Mouse (Mus musculus) CH12.LX (cell line): ENCODE data around the gene Xylb. TPM values are rescaled to one million over a fixed set of nuclear protein-coding genes. Genes with fewer than 3 reads are reported as not detected.

Experiments
- DNase-seq: peaks from one replicate; pipeline ENCODE4 v3.0.0-alpha.2; 2013; ENCODE audit errors: extremely low read depth
- H3K27ac ChIP-seq: 2 replicates; pipeline ENCODE4 v1.5.1; 2012; ENCODE audit warnings: low read depth, mild to moderate bottlenecking, control low read depth, moderate library complexity; ENCODE audit not compliant: insufficient read depth
- H3K27me3 ChIP-seq: replicated peaks from 2 replicates; pipeline ENCODE3; 2012; ENCODE audit warnings: inconsistent platforms
- H3K36me3 ChIP-seq, 2 experiments: replicated peaks in 1 of 2; 2 replicates each; pipeline versions ENCODE3 to v1.6.1; 2012; ENCODE audit warnings: inconsistent platforms in 1 of 2, low read length in 1 of 2, mild to moderate bottlenecking in 1 of 2, mixed read lengths in 1 of 2, moderate library complexity in 1 of 2; ENCODE audit not compliant: control insufficient read depth in 1 of 2, insufficient read depth in 1 of 2
- H3K4me1 ChIP-seq, 2 experiments: 2 replicates each; pipeline ENCODE4 v1.6.1; 2012; ENCODE audit warnings: inconsistent platforms in 1 of 2, moderate library complexity in 1 of 2; ENCODE audit not compliant: insufficient read depth in 2 of 2, control insufficient read depth in 1 of 2
- H3K4me2 ChIP-seq: 2 replicates; pipeline ENCODE4 v1.6.1; 2012; ENCODE audit warnings: low read depth, mild to moderate bottlenecking, control low read depth; ENCODE audit not compliant: poor library complexity, insufficient read depth, severe bottlenecking
- H3K4me3 ChIP-seq, 3 experiments: fragments of 150-350 bp in 1 of 3; sonication (generic) in 1 of 3; replicated peaks in 1 of 3; 2 replicates each; pipeline versions ENCODE3 to v1.5.1; 2011 to 2012; ENCODE audit warnings: low read depth in 2 of 3, low read length in 2 of 3, mild to moderate bottlenecking in 2 of 3, moderate library complexity in 2 of 3, control low read depth in 1 of 3, improper control_type of control experiment in 1 of 3, inconsistent platforms in 1 of 3, mixed read lengths in 1 of 3; ENCODE audit not compliant: poor library complexity in 1 of 3
- H3K79me2 ChIP-seq: replicated peaks from 2 replicates; pipeline ENCODE4 v1.6.1; 2012; ENCODE audit warnings: mild to moderate bottlenecking, moderate library complexity; ENCODE audit not compliant: control insufficient read depth, poor library complexity, insufficient read depth, severe bottlenecking; ENCODE audit errors: extremely low read depth
- H3K9ac ChIP-seq: 2 replicates; pipeline ENCODE4 v1.6.1; 2012; ENCODE audit warnings: low read depth, mild to moderate bottlenecking, control low read depth, moderate library complexity; ENCODE audit not compliant: insufficient read depth
- H3K9me3 ChIP-seq: replicated peaks from 2 replicates; pipeline ENCODE3; 2012; ENCODE audit warnings: low read length, inconsistent platforms, mixed read lengths
- CHD1 ChIP-seq: IDR thresholded peaks from 2 replicates; pipeline ENCODE4 v1.6.1; 2012; ENCODE audit warnings: low read depth, low read length, improper control_type of control experiment, inconsistent platforms
- CTCF ChIP-seq, 2 experiments: IDR thresholded peaks in 1 of 2; conservative IDR thresholded peaks in 1 of 2; 2 replicates each; pipeline ENCODE4 v1.5.1; 2011 to 2012; ENCODE audit warnings: low read depth in 2 of 2, low read length in 2 of 2, improper control_type of control experiment in 1 of 2, inconsistent platforms in 1 of 2, mild to moderate bottlenecking in 1 of 2, moderate library complexity in 1 of 2
- ETS1 ChIP-seq: conservative IDR thresholded peaks from 2 replicates; pipeline ENCODE4 v1.6.1; 2012; ENCODE audit warnings: low read depth, mild to moderate bottlenecking, inconsistent platforms, low read length, improper control_type of control experiment, moderate library complexity
- GABPA ChIP-seq: IDR thresholded peaks from 2 replicates; pipeline ENCODE4 v1.6.1; 2012; ENCODE audit warnings: low read depth, low read length, improper control_type of control experiment, inconsistent platforms; ENCODE audit not compliant: insufficient replicate concordance
- HCFC1 ChIP-seq: IDR thresholded peaks from 2 replicates; pipeline ENCODE4 v1.6.1; 2012; ENCODE audit warnings: low read depth, mild to moderate bottlenecking, inconsistent platforms, low read length, improper control_type of control experiment
- IRF4 ChIP-seq: IDR thresholded peaks from 2 replicates; pipeline ENCODE4 v1.6.1; 2014; ENCODE audit warnings: low read depth, mild to moderate bottlenecking, inconsistent platforms, low read length, improper control_type of control experiment
- JUND ChIP-seq: conservative IDR thresholded peaks from 2 replicates; pipeline ENCODE4 v1.6.1; 2011; ENCODE audit warnings: low read depth, low read length, improper control_type of control experiment
- KAT2A ChIP-seq: IDR thresholded peaks from 2 replicates; pipeline ENCODE4 v1.6.1; 2012; ENCODE audit warnings: low read length, improper control_type of control experiment, inconsistent platforms; ENCODE audit not compliant: insufficient replicate concordance
- MAFK ChIP-seq: IDR thresholded peaks from 2 replicates; pipeline ENCODE4 v1.6.1; 2011; ENCODE audit warnings: low read length, improper control_type of control experiment; ENCODE audit not compliant: insufficient replicate concordance
- MAX ChIP-seq: IDR thresholded peaks from 2 replicates; pipeline ENCODE4 v1.6.1; 2011; ENCODE audit warnings: low read length, improper control_type of control experiment
- MAZ ChIP-seq: IDR thresholded peaks from 2 replicates; pipeline ENCODE4 v1.6.1; 2012; ENCODE audit warnings: low read depth, mild to moderate bottlenecking, inconsistent platforms, low read length, improper control_type of control experiment, moderate library complexity
- MEF2A ChIP-seq: IDR thresholded peaks from 2 replicates; pipeline ENCODE4 v1.6.1; 2014; ENCODE audit warnings: low read depth, mild to moderate bottlenecking, inconsistent platforms, low read length, improper control_type of control experiment, borderline replicate concordance
- MYC ChIP-seq: IDR thresholded peaks from 2 replicates; pipeline ENCODE4 v1.6.1; 2011; ENCODE audit warnings: low read depth, mild to moderate bottlenecking, improper control_type of control experiment, low read length
- NELFE ChIP-seq: IDR thresholded peaks from 2 replicates; pipeline ENCODE4 v1.6.1; 2011; ENCODE audit warnings: low read depth, low read length, improper control_type of control experiment
- NRF1 ChIP-seq: IDR thresholded peaks from 2 replicates; pipeline ENCODE4 v1.6.1; 2014; ENCODE audit warnings: low read depth, mild to moderate bottlenecking, inconsistent platforms, low read length, improper control_type of control experiment, moderate library complexity
- PAX5 ChIP-seq: IDR thresholded peaks from 2 replicates; pipeline ENCODE4 v1.6.1; 2012; ENCODE audit warnings: low read length, inconsistent platforms, mixed read lengths
- POLR2A ChIP-seq: IDR thresholded peaks from 2 replicates; pipeline ENCODE4 v1.6.1; 2011; ENCODE audit warnings: low read depth, mild to moderate bottlenecking, improper control_type of control experiment, low read length
- POLR2AphosphoS2 ChIP-seq: IDR thresholded peaks from 2 replicates; pipeline ENCODE4 v1.6.1; 2011; ENCODE audit warnings: low read depth, low read length, improper control_type of control experiment
- RAD21 ChIP-seq: IDR thresholded peaks from 2 replicates; pipeline ENCODE4 v1.6.1; 2011; ENCODE audit warnings: low read depth, mild to moderate bottlenecking, low read length, improper control_type of control experiment, moderate library complexity
- SIN3A ChIP-seq: IDR thresholded peaks from 2 replicates; pipeline ENCODE4 v1.6.1; 2012; ENCODE audit warnings: low read length, improper control_type of control experiment, inconsistent platforms
- SMC3 ChIP-seq: IDR thresholded peaks from 2 replicates; pipeline ENCODE4 v1.6.1; 2011; ENCODE audit warnings: low read depth, low read length, improper control_type of control experiment
- TCF12 ChIP-seq: IDR thresholded peaks from 2 replicates; pipeline ENCODE4 v1.6.1; 2014; ENCODE audit warnings: low read depth, mild to moderate bottlenecking, inconsistent platforms, low read length, improper control_type of control experiment
- USF1 ChIP-seq: IDR thresholded peaks from 2 replicates; pipeline ENCODE4 v1.6.1; 2014; ENCODE audit warnings: low read depth, mild to moderate bottlenecking, inconsistent platforms, low read length, improper control_type of control experiment
- ZC3H11A ChIP-seq: IDR thresholded peaks from 2 replicates; pipeline ENCODE4 v1.6.1; 2012; ENCODE audit warnings: low read depth, mild to moderate bottlenecking, inconsistent platforms, low read length, improper control_type of control experiment
- ZKSCAN1 ChIP-seq: IDR thresholded peaks from 2 replicates; pipeline ENCODE4 v1.6.1; 2012; ENCODE audit warnings: low read depth, inconsistent platforms, low read length, improper control_type of control experiment, borderline replicate concordance
- ZNF384 ChIP-seq: IDR thresholded peaks from 2 replicates; pipeline ENCODE4 v1.6.1; 2012; ENCODE audit warnings: low read depth, low read length, improper control_type of control experiment, inconsistent platforms
- dilution Hi-C: fragments of 300-500 bp; cut with MboI; formaldehyde crosslinking; loops from 2 replicates; pipeline ENCODE4 v1.14.3; 2020; ENCODE audit warnings: low sequenced_read_pairs; ENCODE audit not compliant: extremely low pct_unique_long_range_greater_than_20kb, extremely low pct_ligation_motif_present
- in situ Hi-C: fragments of 300-500 bp; cut with MboI; formaldehyde crosslinking; loops from 3 replicates; pipeline ENCODE4 v1.14.3; 2019; ENCODE audit warnings: low sequenced_read_pairs, low pct_ligation_motif_present, low pct_unique_long_range_greater_than_20kb, mixed read lengths
- polyA plus RNA-seq: library from polyadenylated mRNA; unstranded; fragments of >175 nt; gene quantifications from 2 replicates; pipeline ENCODE4 v1.2.1, GENCODE M21; 2012; ENCODE audit warnings: low read depth; ENCODE audit not compliant: insufficient read length
- total RNA-seq, 2 experiments: library from RNA; depleted of rRNA; stranded (reverse); fragments of 300-350 nt in 1 of 2; fragments of >200 nt in 1 of 2; gene quantifications; 2 replicates each; pipeline ENCODE4 v1.2.3; 2012 to 2014

The Xylb gene
- total and polyA plus RNA-seq, 3 experiments: 2.5 to 7.1 (median 4.8) TPM

- in situ Hi-C loops: no loop called here
- Histone ChIP-seq H3K27me3 (no peaks in the 10 kb centered on the region), H3K27ac (no peak overlapping the region), H3K4me3 (no peak overlapping the region), H3K79me2 (no peaks in the 10 kb centered on the region), H3K4me1 (peaks cover 1 to 4% of the 10 kb centered on the region in 2 experiments), H3K4me2 (no peak overlapping the region), H3K36me3 (peaks cover 0 to 7% of the 10 kb centered on the region in 2 experiments), H3K9me3 (no peaks in the 10 kb centered on the region), H3K9ac (no peak overlapping the region)
- TF ChIP-seq NELFE: 0 out of 2 replicates have a peak, but pooled peaks have one; percentile 38
- 0 out of 2 replicates have a peak, but pooled peaks have one; percentile 19 for TF ChIP-seq IRF4
- no peak for TF ChIP-seq USF1
- TF ChIP-seq POLR2AphosphoS2: no peak
- peak; percentile 33; the same call in 1 of the 2 replicates for TF ChIP-seq ZC3H11A
- 0 out of 2 replicates have a peak, but pooled peaks have one; percentile 35 for TF ChIP-seq MAX
- no peak for TF ChIP-seq NRF1
- no peak for TF ChIP-seq GABPA
- TF ChIP-seq SMC3: peak; percentile 86
- TF ChIP-seq HCFC1: no peak
- no peak for TF ChIP-seq ZNF384
- TF ChIP-seq MAZ: no peak
- TF ChIP-seq CTCF (conservative IDR thresholded peaks at IDR 0.05 in 1 of 2, IDR thresholded peaks at IDR 0.05 in 1 of 2; ENCODE audit: low read depth in 2 of 2, low read length in 2 of 2): peak; percentile 65 to 93
- 0 out of 2 replicates have a peak, but pooled peaks have one; percentile 22 for TF ChIP-seq TCF12
- no peak for TF ChIP-seq KAT2A
- no peak for TF ChIP-seq JUND
- TF ChIP-seq RAD21: peak; percentile 88
- no peak for TF ChIP-seq SIN3A
- peak; percentile 19; the same call in 1 of the 2 replicates for TF ChIP-seq MEF2A
- DNase-seq: peak; percentile 70
- dilution Hi-C loops: no loop called here
These were observed 73.1 kb downstream of the Xylb start for GRCm38 (mm10) chr9:119430311-119430710.

DNA sequence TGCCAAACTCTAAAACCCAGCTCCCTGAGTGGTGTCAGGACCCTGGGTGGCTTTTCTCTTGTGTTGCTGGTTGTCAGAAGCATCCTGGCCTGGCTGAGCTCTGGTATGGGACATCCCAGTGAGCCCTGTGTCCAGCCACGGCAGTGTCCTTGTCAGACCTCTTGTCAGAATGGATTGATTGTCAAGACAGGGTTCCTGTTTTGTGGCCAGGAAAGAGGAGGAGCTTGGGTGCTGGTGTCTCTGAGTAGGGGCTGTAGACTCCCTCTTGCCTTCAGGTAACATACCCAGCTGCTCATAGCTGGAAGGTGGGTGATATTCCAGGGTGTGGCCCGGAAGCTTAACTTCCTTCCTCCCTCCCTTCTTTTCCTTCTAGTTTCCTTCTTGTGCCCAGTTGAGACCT lies 78.7 kb downstream of the Xylb start:
- Histone ChIP-seq H3K36me3 (peaks cover 0 to 5% of the 10 kb centered on the region in 2 experiments), H3K4me1 (peaks cover 13 to 20% of the 10 kb centered on the region in 2 experiments), H3K27me3 (no peaks in the 10 kb centered on the region), H3K4me3 (no peak overlapping the region), H3K9ac (no peak overlapping the region), H3K4me2 (no peak overlapping the region), H3K79me2 (no peaks in the 10 kb centered on the region), H3K27ac (no peak overlapping the region), H3K9me3 (no peaks in the 10 kb centered on the region)
- TF ChIP-seq CTCF (conservative IDR thresholded peaks at IDR 0.05 in 1 of 2, IDR thresholded peaks at IDR 0.05 in 1 of 2; ENCODE audit: low read depth in 2 of 2, low read length in 2 of 2): no peak
- no peak for TF ChIP-seq ETS1
- TF ChIP-seq PAX5: no peak
- no peak for TF ChIP-seq ZKSCAN1
- no peak for TF ChIP-seq SMC3
- TF ChIP-seq MAFK: no peak
- TF ChIP-seq CHD1: no peak
- TF ChIP-seq MYC: no peak
- no peak for TF ChIP-seq NRF1
- TF ChIP-seq TCF12: no peak
- no peak for TF ChIP-seq POLR2A
- no peak for TF ChIP-seq MAZ
- dilution Hi-C loops (no loop called here), in situ Hi-C loops (no loop called here)
- no peak for DNase-seq
